Mouse (Mus musculus) brain, embryonic 14.5 days (tissue): ENCODE results near the gene Wdsub1.

Source experiments
- CTCF ChIP-seq: fragments of 200-500 bp; IDR thresholded peaks from 2 replicates; pipeline ENCODE4 v1.5.1; 2012; ENCODE audit warnings: inconsistent platforms, mild to moderate bottlenecking, moderate library complexity, borderline replicate concordance; ENCODE audit not compliant: insufficient read depth, insufficient read length; ENCODE audit errors: extremely low read depth
- POLR2A ChIP-seq: fragments of 200-500 bp; IDR thresholded peaks from 2 replicates; pipeline ENCODE4 v1.6.1; 2012; ENCODE audit warnings: mild to moderate bottlenecking, inconsistent platforms, borderline replicate concordance; ENCODE audit not compliant: poor library complexity, insufficient read depth, insufficient read length, severe bottlenecking; ENCODE audit errors: extremely low read depth

DNA sequence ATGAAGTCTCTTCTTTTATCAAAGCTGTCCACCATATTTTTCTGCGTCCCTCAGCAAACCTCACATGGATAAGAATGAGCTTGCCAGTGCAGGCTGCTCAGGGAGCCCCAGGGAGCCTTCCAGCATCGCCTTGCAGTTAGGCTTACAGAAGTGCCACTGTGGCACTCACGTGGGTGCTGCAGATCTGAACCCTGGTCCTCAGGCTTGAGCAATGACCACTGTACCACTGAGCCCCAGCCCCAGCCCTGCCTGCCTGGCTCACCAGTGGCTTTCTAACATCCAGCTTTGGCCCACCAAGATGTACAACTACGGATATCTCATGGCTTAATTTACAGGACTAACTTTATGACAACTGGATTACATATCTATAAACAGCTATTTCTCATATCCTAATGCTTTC is 16.3 kb upstream of the Wdsub1 start:
- TF ChIP-seq CTCF = no peak
- no peak for TF ChIP-seq POLR2A
